Mouse (Mus musculus): ENCODE results near the gene Shisa7. TPM values are rescaled to one million over a fixed set of nuclear protein-coding genes. Genes with fewer than 3 reads are reported as not detected.
"Not testable (repeated sequence)": the region's sequence is repeated elsewhere in the genome, so short reads cannot be mapped to it uniquely, and the experiment has no call there.

Gene Shisa7
- polyA plus RNA-seq, 1 experiment from 2014 or later = 1.8 TPM

DNA sequence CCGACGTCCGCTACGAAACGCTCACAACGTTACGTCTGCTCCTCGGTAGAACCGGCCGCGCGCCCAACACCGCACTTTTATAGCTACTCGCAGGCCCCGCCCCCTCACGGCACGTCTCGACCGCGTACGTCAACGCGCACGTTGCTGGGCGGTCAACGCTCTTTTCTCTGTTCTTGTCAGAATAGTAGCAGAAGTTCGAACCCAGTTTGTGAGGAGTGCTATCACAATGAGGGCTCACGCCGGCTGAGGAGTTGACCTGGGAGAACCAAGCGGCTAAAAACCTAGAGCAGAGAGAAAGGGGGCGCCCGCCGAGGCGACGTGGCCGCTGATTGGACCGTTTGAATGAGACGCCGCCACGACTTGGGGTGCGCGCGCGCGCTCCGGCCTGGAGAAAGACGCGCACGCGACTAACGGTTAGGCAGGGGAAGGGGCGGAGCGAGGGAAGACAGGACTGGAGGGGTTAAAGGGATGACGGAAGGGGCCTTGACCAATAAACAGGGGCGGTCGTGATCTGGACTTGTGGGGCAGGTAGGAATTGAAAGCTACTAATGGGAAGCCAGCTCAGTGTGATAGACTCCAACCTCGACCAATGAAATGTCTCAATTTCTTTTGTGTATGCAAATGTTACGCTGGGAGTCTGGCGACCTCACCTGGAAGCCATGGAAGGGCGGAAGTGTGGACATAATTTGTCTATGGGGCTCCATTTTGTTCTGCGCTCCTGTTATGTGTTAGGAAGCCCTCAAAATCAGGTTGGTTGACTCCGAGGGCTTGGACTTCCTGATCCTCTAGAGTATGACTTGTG, 32.0 kb downstream of the Shisa7 start, which contains the start of gene Ube2s:
Gene Ube2s, minus strand, starts transcription at position 288 of the 802 bp plus-strand sequence.
- peak within 1 kb of the TSS; percentile 99 for H3K27ac ChIP-seq
- H3K27me3 ChIP-seq (ENCODE audit: insufficient read depth, poor library complexity, severe bottlenecking) = no peaks in the 10 kb centered on the region
- H3K36me3 ChIP-seq = peaks cover 38% of the 10 kb centered on the region
- H3K9me3 ChIP-seq = no peaks in the 10 kb centered on the region
- WGBS = under 1% methylated on average over 62 of the region's 62 CpGs
- peaks cover 35% of the 10 kb centered on the region for H3K4me1 ChIP-seq (replicated peaks)
- peak within 1 kb of the TSS; percentile 99 for H3K4me3 ChIP-seq
- peak; percentile 98 for DNase-seq (ENCODE audit: low spot score)

DNA sequence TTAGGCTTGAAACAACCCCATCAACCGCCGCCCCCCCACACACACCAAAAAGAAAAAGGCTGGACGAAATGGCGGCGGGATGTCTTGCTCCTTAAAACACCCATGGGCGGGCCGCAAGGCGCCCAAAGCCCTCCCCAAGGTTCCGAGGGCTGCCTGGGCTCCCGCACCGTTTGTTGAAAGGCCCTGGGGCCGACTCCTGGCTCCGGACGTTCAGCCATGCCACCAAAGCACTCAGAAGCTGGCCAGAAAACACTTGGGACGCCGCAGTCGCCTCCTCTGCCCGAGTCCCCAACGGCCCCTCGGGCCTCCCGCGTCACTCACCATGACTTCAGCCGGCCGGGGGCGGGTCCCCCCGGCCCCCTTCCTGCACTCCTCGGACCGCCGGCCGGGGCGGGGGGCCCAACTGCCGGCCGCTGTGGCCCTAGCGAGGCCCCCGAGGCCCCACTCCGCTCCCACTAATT, 32.6 kb downstream of the Shisa7 start:
- no peaks in the 10 kb centered on the region for H3K27me3 ChIP-seq (ENCODE audit: insufficient read depth, poor library complexity, severe bottlenecking)
- DNase-seq (ENCODE audit: low spot score) = peak; percentile 52
- peaks cover 35% of the 10 kb centered on the region for H3K4me1 ChIP-seq (replicated peaks)
- H3K36me3 ChIP-seq = peaks cover 44% of the 10 kb centered on the region
- H3K9me3 ChIP-seq = no peaks in the 10 kb centered on the region
- peak overlapping the region; percentile 99 for H3K4me3 ChIP-seq
- H3K27ac ChIP-seq = peak overlapping the region; percentile 99
- under 1% methylated on average over 36 of the region's 36 CpGs for WGBS

DNA sequence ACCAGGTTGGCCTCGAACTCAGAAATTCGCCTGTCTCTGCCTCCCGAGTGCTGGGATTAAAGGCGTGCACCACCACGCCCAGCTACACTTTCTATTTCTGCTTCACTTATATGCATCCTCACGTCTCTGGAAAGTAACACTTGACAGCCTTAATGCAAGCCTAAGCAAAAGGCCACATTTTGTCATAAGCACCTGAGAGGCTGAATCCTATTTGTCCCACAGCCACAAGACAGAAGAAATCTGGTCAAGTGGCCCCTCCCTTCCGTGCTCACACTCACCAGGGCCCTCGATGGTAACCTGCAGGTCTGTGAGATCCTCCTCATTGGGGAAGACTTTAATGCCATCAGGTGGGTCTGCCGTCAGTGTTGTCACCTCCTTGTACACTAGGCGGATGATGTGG, 33.4 kb downstream of the Shisa7 start:
- not testable (repeated sequence) for H3K27me3 ChIP-seq (ENCODE audit: insufficient read depth, poor library complexity, severe bottlenecking); DNase-seq (ENCODE audit: low spot score); H3K9me3 ChIP-seq
- peaks cover 52% of the 10 kb centered on the region for H3K36me3 ChIP-seq
- peak overlapping the region; percentile 99 for H3K27ac ChIP-seq
- WGBS = 46% methylated on average over 10 of the region's 10 CpGs
- peak overlapping the region; percentile 99 for H3K4me3 ChIP-seq
- peaks cover 35% of the 10 kb centered on the region for H3K4me1 ChIP-seq (replicated peaks)

DNA sequence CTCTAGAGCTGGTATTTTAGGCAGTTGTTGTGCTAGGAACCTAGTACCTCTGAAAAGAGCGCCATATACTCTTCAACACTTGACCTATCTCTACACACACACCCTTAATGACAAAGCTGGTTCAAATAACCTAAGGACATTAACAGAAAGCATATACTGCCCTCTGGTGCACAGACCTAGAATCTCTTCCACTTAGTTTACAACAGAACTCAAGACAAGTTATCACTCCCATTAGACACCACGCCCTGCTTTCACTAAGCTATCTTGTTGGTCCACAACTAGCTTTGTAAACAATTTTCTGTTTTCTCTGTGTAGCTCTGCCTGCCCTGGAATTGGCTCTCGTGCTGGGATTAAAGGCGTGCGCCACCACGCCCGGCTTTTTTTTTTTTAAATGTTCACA, 37.8 kb downstream of the Shisa7 start:
- H3K4me3 ChIP-seq = no peak overlapping the region
- peaks cover 29% of the 10 kb centered on the region for H3K4me1 ChIP-seq (replicated peaks)
- WGBS = 93% methylated on average over 7 of the region's 7 CpGs
- H3K9me3 ChIP-seq = no peaks in the 10 kb centered on the region
- DNase-seq (ENCODE audit: low spot score) = no peak
- H3K36me3 ChIP-seq = peaks cover 76% of the 10 kb centered on the region
- H3K27me3 ChIP-seq (ENCODE audit: insufficient read depth, poor library complexity, severe bottlenecking) = no peaks in the 10 kb centered on the region
- no peak overlapping the region for H3K27ac ChIP-seq

DNA sequence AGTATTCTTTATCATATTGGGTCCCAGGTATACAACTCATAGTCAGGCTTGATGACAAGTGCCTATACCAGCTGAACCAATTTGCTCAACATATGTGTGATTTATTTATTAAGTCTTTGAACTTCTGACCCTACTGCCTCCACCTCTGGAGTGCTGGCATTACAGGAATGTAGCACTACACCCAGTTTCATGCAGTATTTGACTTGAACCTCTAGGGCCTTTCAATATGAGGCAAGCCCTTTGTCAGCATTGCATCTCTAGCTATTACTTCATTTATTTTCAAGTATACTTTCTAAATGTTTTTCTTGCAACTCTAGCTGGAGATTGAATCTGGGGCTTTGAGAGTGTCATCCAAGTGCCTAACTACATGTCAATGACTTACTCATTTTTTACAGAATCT, 42.2 kb downstream of the Shisa7 start:
- DNase-seq (ENCODE audit: low spot score) = no peak
- no peak overlapping the region for H3K27ac ChIP-seq

DNA sequence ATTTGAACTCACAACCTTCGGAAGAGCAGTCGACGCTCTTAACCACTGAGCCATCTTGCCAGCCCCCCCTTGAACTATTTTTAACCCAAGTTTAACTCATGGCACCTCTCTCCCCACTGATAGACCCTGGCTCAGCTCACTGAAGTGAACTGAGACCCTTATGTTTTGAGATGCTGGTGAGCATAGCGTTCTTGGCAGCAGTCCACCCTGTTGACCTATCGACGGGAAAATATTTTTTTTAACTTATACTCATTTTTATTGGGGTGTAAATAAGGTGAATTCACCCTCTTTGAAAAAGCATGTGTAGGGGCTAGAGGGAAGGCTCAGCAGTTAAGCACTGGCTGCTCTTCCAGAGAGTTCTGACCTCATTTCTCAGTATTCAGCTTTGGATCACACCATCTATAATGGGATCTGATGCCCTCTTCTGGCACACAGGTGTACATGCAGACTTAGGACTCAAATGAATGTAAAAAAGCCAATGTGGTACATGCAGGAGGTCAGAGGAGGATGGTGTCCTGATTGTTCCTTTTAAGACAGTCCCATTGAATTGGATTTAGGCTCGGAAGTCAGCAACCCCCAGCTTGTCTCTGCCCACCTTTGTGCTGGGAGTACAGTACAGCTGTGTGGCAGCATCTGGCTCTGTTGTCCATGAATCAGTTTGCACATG, 48.6 kb downstream of the Shisa7 start:
- H3K4me1 ChIP-seq (replicated peaks) = peaks cover 13% of the 10 kb centered on the region
- no peak for DNase-seq (ENCODE audit: low spot score)
- H3K27me3 ChIP-seq (ENCODE audit: insufficient read depth, poor library complexity, severe bottlenecking) = peaks cover under 1% of the 10 kb centered on the region; the same call in 1 of the 2 replicates
- 75% methylated on average over 7 of the region's 7 CpGs for WGBS
- no peak overlapping the region for H3K4me3 ChIP-seq
- H3K27ac ChIP-seq = no peak overlapping the region
- H3K36me3 ChIP-seq = peaks cover 56% of the 10 kb centered on the region
- no peaks in the 10 kb centered on the region for H3K9me3 ChIP-seq

More for the DNA sequence above, 42.2 kb downstream of the Shisa7 start:
- no peaks in the 10 kb centered on the region for H3K9me3 ChIP-seq
- no peak overlapping the region for H3K4me3 ChIP-seq
- H3K27me3 ChIP-seq (ENCODE audit: insufficient read depth, poor library complexity, severe bottlenecking) = no peaks in the 10 kb centered on the region
- H3K36me3 ChIP-seq = peaks cover 55% of the 10 kb centered on the region
- no peaks in the 10 kb centered on the region for H3K4me1 ChIP-seq (replicated peaks)

DNA sequence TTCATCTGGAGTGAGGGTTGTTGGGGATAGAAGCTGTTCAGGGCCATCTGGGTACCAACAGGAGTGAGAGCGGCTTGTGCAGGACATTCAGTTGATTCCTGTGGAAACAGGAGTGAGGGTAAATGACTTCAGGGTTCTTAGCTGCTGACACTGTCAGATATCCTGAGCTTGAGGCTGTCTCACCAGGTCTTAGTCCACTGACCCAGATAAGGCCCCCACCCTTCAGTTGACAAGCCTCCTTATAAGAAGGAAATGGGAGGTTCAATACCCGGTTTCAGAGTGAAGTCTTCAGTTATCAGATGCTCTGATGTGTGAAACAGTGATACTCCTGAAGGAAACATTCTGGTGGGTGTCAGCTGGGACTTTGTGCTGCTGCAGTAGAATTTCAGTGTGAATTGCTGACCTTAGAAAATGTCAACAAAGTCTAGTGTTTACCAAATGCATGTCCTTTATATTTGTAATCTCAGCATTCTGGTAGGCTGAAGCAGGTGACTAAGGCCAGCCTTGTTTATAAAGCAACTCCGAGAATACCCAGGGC, 49.8 kb downstream of the Shisa7 start:
- Histone ChIP-seq H3K36me3 (peaks cover 56% of the 10 kb centered on the region), H3K9me3 (no peaks in the 10 kb centered on the region), H3K4me1 (replicated peaks) (peaks cover 13% of the 10 kb centered on the region), H3K27ac (no peak overlapping the region), H3K27me3 (ENCODE audit: insufficient read depth, poor library complexity, severe bottlenecking) (peaks cover 11% of the 10 kb centered on the region), H3K4me3 (peak overlapping the region; percentile 96)
- 91% methylated on average over 3 of the region's 3 CpGs for WGBS
- no peak for DNase-seq (ENCODE audit: low spot score)

DNA sequence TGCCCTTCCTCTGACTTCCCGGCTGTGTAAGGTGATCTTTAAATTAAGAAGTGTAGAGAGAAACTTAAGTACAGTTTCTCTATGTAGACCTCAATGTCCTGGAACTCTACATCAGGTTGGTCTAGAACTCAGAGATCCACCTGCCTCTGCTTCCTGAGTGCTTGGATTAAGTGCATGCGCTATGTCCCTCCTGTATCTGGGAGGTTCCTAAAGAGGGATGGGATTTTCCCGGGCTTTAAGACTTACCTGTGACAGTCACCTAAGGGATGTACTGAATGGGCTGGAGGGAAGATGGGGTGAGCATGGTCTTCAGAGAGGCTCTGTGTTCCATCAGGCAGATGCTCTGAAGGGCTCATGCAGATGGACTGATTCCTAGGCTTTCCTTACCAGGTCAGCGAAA, 50.8 kb downstream of the Shisa7 start:
- Histone ChIP-seq H3K27me3 (ENCODE audit: insufficient read depth, poor library complexity, severe bottlenecking) (peaks cover 20% of the 10 kb centered on the region), H3K9me3 (no peaks in the 10 kb centered on the region), H3K27ac (peak overlapping the region; percentile 97), H3K4me1 (replicated peaks) (peaks cover 23% of the 10 kb centered on the region), H3K4me3 (peak overlapping the region; percentile 96), H3K36me3 (peaks cover 51% of the 10 kb centered on the region)
- DNase-seq (ENCODE audit: low spot score) = no peak
- 45% methylated on average over 4 of the region's 4 CpGs for WGBS

DNA sequence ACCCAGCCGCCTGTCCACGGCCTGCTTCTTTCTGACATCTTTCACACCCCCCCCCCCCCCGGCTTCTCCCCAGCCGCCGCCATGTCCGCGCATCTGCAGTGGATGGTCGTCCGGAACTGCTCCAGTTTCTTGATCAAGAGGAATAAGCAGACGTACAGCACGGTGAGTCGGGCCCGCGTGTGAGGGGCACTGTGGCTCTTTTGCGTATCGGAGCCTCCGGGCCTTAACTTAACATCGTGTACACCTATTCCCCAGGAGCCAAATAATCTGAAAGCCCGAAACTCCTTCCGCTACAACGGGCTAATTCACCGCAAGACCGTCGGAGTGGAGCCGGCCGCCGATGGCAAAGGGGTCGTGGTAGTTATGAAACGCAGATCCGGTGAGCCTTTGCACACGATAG, 51.2 kb downstream of the Shisa7 start:
- H3K4me1 ChIP-seq (replicated peaks) = peaks cover 27% of the 10 kb centered on the region
- peak overlapping the region; percentile 97 for H3K27ac ChIP-seq
- not testable (repeated sequence) for H3K9me3 ChIP-seq; DNase-seq (ENCODE audit: low spot score)
- peaks cover 47% of the 10 kb centered on the region for H3K36me3 ChIP-seq
- H3K4me3 ChIP-seq = peak overlapping the region; percentile 96
- H3K27me3 ChIP-seq (ENCODE audit: insufficient read depth, poor library complexity, severe bottlenecking) = peaks cover 25% of the 10 kb centered on the region
- WGBS = 2% methylated on average over 31 of the region's 31 CpGs

DNA sequence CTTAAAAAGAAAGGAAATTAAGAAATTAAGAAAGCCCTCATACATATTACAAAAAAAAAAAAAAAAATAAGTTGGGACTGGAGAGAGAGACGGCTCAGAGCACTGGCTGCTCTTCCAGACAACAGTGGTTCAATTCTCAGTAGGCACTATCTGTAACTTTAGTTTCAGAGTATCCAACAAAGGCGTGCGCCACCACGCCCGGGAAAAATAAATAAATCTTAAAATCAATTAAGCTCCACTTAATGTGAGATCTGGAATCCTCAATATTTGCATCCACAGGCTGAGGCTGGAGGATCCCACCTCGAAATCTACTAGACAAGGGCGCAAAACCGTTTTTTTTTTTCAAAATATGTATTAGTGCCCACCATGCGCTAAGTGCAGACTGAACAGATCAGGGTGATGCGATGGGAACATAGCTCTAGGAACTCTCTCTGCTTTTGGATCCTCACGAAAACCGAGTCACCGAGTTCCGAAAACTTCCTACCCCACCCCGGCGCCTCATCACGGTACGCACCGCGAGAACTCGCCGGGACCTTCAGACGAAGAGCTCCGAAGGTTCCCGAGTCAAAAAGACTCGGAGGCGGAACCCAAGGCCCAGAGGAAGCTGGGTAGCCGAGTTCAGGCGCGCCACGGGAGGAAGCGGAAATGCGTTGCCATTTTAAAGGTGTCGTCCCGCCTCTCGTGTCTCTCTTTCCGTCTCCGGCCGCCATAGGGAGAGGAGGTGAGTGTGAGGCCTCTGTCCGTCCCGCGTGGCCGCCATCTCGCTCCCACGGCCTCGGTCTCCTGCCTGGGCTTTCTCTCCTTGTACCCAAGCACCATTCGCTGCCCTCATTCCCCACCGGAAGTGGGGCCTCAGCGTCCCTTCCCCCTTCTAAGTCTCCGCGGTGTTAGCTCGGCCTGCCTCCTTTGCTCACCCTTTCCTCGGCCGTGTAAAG, 52.0 kb downstream of the Shisa7 start, which contains the start of gene Rpl28:
Gene Rpl28, plus strand, starts transcription at position 597 of the 935 bp plus-strand sequence.
- Histone ChIP-seq H3K4me3 (peak within 1 kb of the TSS; percentile 96), H3K27ac (peak within 1 kb of the TSS; percentile 97), H3K27me3 (ENCODE audit: insufficient read depth, poor library complexity, severe bottlenecking) (peaks cover 32% of the 10 kb centered on the region), H3K36me3 (peaks cover 40% of the 10 kb centered on the region), H3K9me3 (no peaks in the 10 kb centered on the region), H3K4me1 (replicated peaks) (peaks cover 27% of the 10 kb centered on the region)
- peak; percentile 97 for DNase-seq (ENCODE audit: low spot score)
- WGBS = 2% methylated on average over 54 of the region's 54 CpGs

DNA sequence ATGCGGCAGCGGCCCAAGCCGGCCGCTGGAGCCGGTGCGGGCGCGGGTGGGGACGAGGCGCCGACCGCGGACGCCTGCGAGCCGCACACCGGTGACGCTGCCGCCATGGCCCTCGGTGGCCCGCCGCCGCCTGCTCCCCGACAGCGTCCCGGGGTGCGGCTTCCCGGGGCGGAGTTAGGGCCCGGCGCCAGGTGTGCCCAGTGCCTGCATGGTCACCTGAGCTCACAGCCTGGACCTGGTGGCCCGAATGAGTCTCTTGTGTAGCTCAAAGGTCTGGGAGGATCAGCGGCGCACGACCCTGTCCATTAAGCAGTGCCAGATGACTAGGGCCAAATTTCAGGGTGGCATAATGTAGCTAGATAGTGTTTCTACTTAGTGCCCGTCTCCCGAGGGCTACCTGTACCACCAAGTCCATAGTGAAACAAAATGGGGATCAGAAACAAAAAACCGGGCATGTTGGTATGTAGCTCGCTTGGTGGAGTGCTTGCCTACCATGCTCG, 55.0 kb downstream of the Shisa7 start, which contains the start of gene Tmem238:
Gene Tmem238, minus strand, starts transcription at position 221 of the 500 bp plus-strand sequence.
- peak within 1 kb of the TSS; percentile 91 for H3K27ac ChIP-seq
- peaks cover 9% of the 10 kb centered on the region for H3K36me3 ChIP-seq
- H3K4me1 ChIP-seq (replicated peaks) = peaks cover 24% of the 10 kb centered on the region
- H3K4me3 ChIP-seq = peak within 1 kb of the TSS; percentile 62
- DNase-seq (ENCODE audit: low spot score) = no peak
- H3K9me3 ChIP-seq = no peaks in the 10 kb centered on the region
- 8% methylated on average over 40 of the region's 40 CpGs for WGBS
- peaks cover 43% of the 10 kb centered on the region for H3K27me3 ChIP-seq (ENCODE audit: insufficient read depth, poor library complexity, severe bottlenecking)

Measured in hindbrain, embryonic 10.5 days (tissue).